Mouse (Mus musculus): Measurements from ENCODE around the gene Tm2d1.
"Not testable (repeated sequence)": the region's sequence is repeated elsewhere in the genome, so short reads cannot be mapped to it uniquely, and the experiment has no call there.

GRCm38 (mm10) chr4:98415150-98415549, 32.0 kb upstream of the Tm2d1 start:
- not testable (repeated sequence) for TF ChIP-seq POLR2A (IDR thresholded peaks at IDR 0.05; ENCODE audit: borderline replicate concordance, control insufficient read depth, low read depth, low read length); CTCF (IDR thresholded peaks at IDR 0.05; ENCODE audit: control insufficient read depth, insufficient read depth, low read length)

All from bone marrow, adult 2 months (tissue).